Mouse (Mus musculus): ENCODE measurements around the gene Tmem108. TPM values are rescaled to one million over a fixed set of nuclear protein-coding genes. Genes with fewer than 3 reads are reported as not detected.
A peak's percentile ranks its signal among the peaks of the same experiment; 100 is the strongest.

Gene Tmem108
- polyA plus RNA-seq, 1 experiment from 2014 or later = 42.7 TPM

- H3K9ac ChIP-seq = peak overlapping the region; percentile 26; the same call in 1 of the 2 replicates
- peak overlapping the region; percentile 64 for H3K27ac ChIP-seq
Measured at GRCm38 (mm10) chr9:103758930-103759695, 2.5 kb downstream of the Tmem108 start.

GRCm38 (mm10) chr9:103758246-103758645, 3.4 kb downstream of the Tmem108 start:
- 0 out of 2 replicates have a peak overlapping the region, but pooled peaks have one; percentile 93 for H3K4me2 ChIP-seq
- 0 out of 2 replicates have a peak, but pooled peaks cover 3% of the 10 kb centered on the region for H3K27me3 ChIP-seq
- H3K9me3 ChIP-seq (replicated peaks) = no peaks in the 10 kb centered on the region
- no peak overlapping the region for H3K9ac ChIP-seq
- peaks cover 27% of the 10 kb centered on the region for H3K4me1 ChIP-seq (replicated peaks)
- no peak overlapping the region for H3K4me3 ChIP-seq
- no peaks in the 10 kb centered on the region for H3K36me3 ChIP-seq
- ATAC-seq (replicated peaks; ENCODE audit: insufficient number of reproducible peaks, insufficient read depth, low FRiP score, low read depth) = no peak
- WGBS = 74% methylated on average over 7 of the region's 7 CpGs
- no peak overlapping the region for H3K27ac ChIP-seq

More at GRCm38 (mm10) chr9:103758930-103759695, 2.5 kb downstream of the Tmem108 start:
- no peaks in the 10 kb centered on the region for H3K36me3 ChIP-seq
- H3K4me1 ChIP-seq (replicated peaks) = peaks cover 27% of the 10 kb centered on the region
- peak overlapping the region; percentile 81 for H3K4me3 ChIP-seq
- H3K9me3 ChIP-seq (replicated peaks) = no peaks in the 10 kb centered on the region
- 6% methylated on average over 20 of the region's 20 CpGs for WGBS
- 0 out of 2 replicates have a peak, but pooled peaks cover 3% of the 10 kb centered on the region for H3K27me3 ChIP-seq
- peak; percentile 27 for ATAC-seq (replicated peaks; ENCODE audit: insufficient number of reproducible peaks, insufficient read depth, low FRiP score, low read depth)
- peak overlapping the region; percentile 93 for H3K4me2 ChIP-seq

GRCm38 (mm10) chr9:103752618-103753017, 9.0 kb downstream of the Tmem108 start:
- WGBS = 87% methylated on average over 10 of the region's 10 CpGs
- H3K4me3 ChIP-seq = no peak overlapping the region
- H3K9me3 ChIP-seq (replicated peaks) = no peaks in the 10 kb centered on the region
- H3K4me1 ChIP-seq (replicated peaks) = peaks cover 14% of the 10 kb centered on the region
- ATAC-seq (replicated peaks; ENCODE audit: insufficient number of reproducible peaks, insufficient read depth, low FRiP score, low read depth) = no peak
- no peak overlapping the region for H3K9ac ChIP-seq
- no peak overlapping the region for H3K4me2 ChIP-seq
- no peaks in the 10 kb centered on the region for H3K27me3 ChIP-seq
- no peak overlapping the region for H3K27ac ChIP-seq
- no peaks in the 10 kb centered on the region for H3K36me3 ChIP-seq

- ATAC-seq (replicated peaks; ENCODE audit: insufficient number of reproducible peaks, insufficient read depth, low FRiP score, low read depth) = no peak
- H3K27ac ChIP-seq = no peak overlapping the region
Measured at GRCm38 (mm10) chr9:103751568-103751967, 10.1 kb downstream of the Tmem108 start.

GRCm38 (mm10) chr9:103750491-103750890, 11.1 kb downstream of the Tmem108 start:
- Histone ChIP-seq H3K4me3 (no peak overlapping the region), H3K4me2 (no peak overlapping the region), H3K27ac (no peak overlapping the region), H3K4me1 (replicated peaks) (peaks cover 14% of the 10 kb centered on the region), H3K9me3 (replicated peaks) (no peaks in the 10 kb centered on the region), H3K9ac (no peak overlapping the region), H3K36me3 (no peaks in the 10 kb centered on the region), H3K27me3 (no peaks in the 10 kb centered on the region)
- WGBS = 78% methylated on average over 9 of the region's 9 CpGs
- ATAC-seq (replicated peaks; ENCODE audit: insufficient number of reproducible peaks, insufficient read depth, low FRiP score, low read depth) = no peak

More at GRCm38 (mm10) chr9:103751568-103751967, 10.1 kb downstream of the Tmem108 start:
- Histone ChIP-seq H3K9ac (no peak overlapping the region), H3K27me3 (no peaks in the 10 kb centered on the region), H3K4me3 (no peak overlapping the region), H3K4me1 (replicated peaks) (peaks cover 14% of the 10 kb centered on the region), H3K9me3 (replicated peaks) (no peaks in the 10 kb centered on the region), H3K36me3 (no peaks in the 10 kb centered on the region), H3K4me2 (no peak overlapping the region)
- 50% methylated on average over 9 of the region's 9 CpGs for WGBS

- no peak overlapping the region for H3K4me2 ChIP-seq
- H3K4me3 ChIP-seq = no peak overlapping the region
- WGBS = 74% methylated on average over 5 of the region's 5 CpGs
- peaks cover 12% of the 10 kb centered on the region for H3K4me1 ChIP-seq (replicated peaks)
- no peaks in the 10 kb centered on the region for H3K9me3 ChIP-seq (replicated peaks)
- no peak for ATAC-seq (replicated peaks; ENCODE audit: insufficient number of reproducible peaks, insufficient read depth, low FRiP score, low read depth)
- no peaks in the 10 kb centered on the region for H3K36me3 ChIP-seq
- H3K27me3 ChIP-seq = no peaks in the 10 kb centered on the region
- no peak overlapping the region for H3K27ac ChIP-seq
- no peak overlapping the region for H3K9ac ChIP-seq
Measured at GRCm38 (mm10) chr9:103746598-103746997, 15.0 kb downstream of the Tmem108 start.

- no peak overlapping the region for H3K4me3 ChIP-seq
- ATAC-seq (replicated peaks; ENCODE audit: insufficient number of reproducible peaks, insufficient read depth, low FRiP score, low read depth) = no peak
- no peak overlapping the region for H3K27ac ChIP-seq
- no peaks in the 10 kb centered on the region for H3K36me3 ChIP-seq
- H3K9me3 ChIP-seq (replicated peaks) = no peaks in the 10 kb centered on the region
- no peak overlapping the region for H3K4me2 ChIP-seq
- H3K4me1 ChIP-seq (replicated peaks) = peaks cover 6% of the 10 kb centered on the region
- H3K27me3 ChIP-seq = no peaks in the 10 kb centered on the region
- H3K9ac ChIP-seq = no peak overlapping the region
- 40% methylated on average over 12 of the region's 12 CpGs for WGBS
Measured at GRCm38 (mm10) chr9:103740145-103740544, 21.5 kb downstream of the Tmem108 start.

GRCm38 (mm10) chr9:103739062-103739461, 22.6 kb downstream of the Tmem108 start:
- peaks cover 6% of the 10 kb centered on the region for H3K4me1 ChIP-seq (replicated peaks)
- H3K36me3 ChIP-seq = no peaks in the 10 kb centered on the region
- H3K9me3 ChIP-seq (replicated peaks) = no peaks in the 10 kb centered on the region
- 86% methylated on average over 4 of the region's 4 CpGs for WGBS
- no peak overlapping the region for H3K27ac ChIP-seq
- no peaks in the 10 kb centered on the region for H3K27me3 ChIP-seq
- no peak overlapping the region for H3K4me2 ChIP-seq
- H3K9ac ChIP-seq = no peak overlapping the region
- no peak for ATAC-seq (replicated peaks; ENCODE audit: insufficient number of reproducible peaks, insufficient read depth, low FRiP score, low read depth)
- no peak overlapping the region for H3K4me3 ChIP-seq

- no peaks in the 10 kb centered on the region for H3K9me3 ChIP-seq (replicated peaks)
- H3K27ac ChIP-seq = no peak overlapping the region
- WGBS = 70% methylated on average over 2 of the region's 2 CpGs
- no peak overlapping the region for H3K4me2 ChIP-seq
- no peaks in the 10 kb centered on the region for H3K36me3 ChIP-seq
- peaks cover 9% of the 10 kb centered on the region; the same call in 1 of the 2 replicates for H3K4me1 ChIP-seq (replicated peaks)
- H3K27me3 ChIP-seq = no peaks in the 10 kb centered on the region
- ATAC-seq (replicated peaks; ENCODE audit: insufficient number of reproducible peaks, insufficient read depth, low FRiP score, low read depth) = no peak
- H3K4me3 ChIP-seq = no peak overlapping the region
- no peak overlapping the region for H3K9ac ChIP-seq
Measured at GRCm38 (mm10) chr9:103729716-103730115, 31.9 kb downstream of the Tmem108 start.

- Histone ChIP-seq H3K4me1 (replicated peaks) (peaks cover 9% of the 10 kb centered on the region; the same call in 1 of the 2 replicates), H3K27ac (no peak overlapping the region), H3K36me3 (no peaks in the 10 kb centered on the region), H3K9ac (no peak overlapping the region), H3K4me3 (no peak overlapping the region), H3K4me2 (no peak overlapping the region), H3K9me3 (replicated peaks) (no peaks in the 10 kb centered on the region), H3K27me3 (no peaks in the 10 kb centered on the region)
- ATAC-seq (replicated peaks; ENCODE audit: insufficient number of reproducible peaks, insufficient read depth, low FRiP score, low read depth) = no peak
- WGBS = 89% methylated on average over 16 of the region's 16 CpGs
Measured at GRCm38 (mm10) chr9:103726751-103727462, 34.7 kb downstream of the Tmem108 start.

GRCm38 (mm10) chr9:103725497-103725896, 36.1 kb downstream of the Tmem108 start:
- no peaks in the 10 kb centered on the region for H3K27me3 ChIP-seq
- no peak for ATAC-seq (replicated peaks; ENCODE audit: insufficient number of reproducible peaks, insufficient read depth, low FRiP score, low read depth)
- no peak overlapping the region for H3K9ac ChIP-seq
- no peak overlapping the region for H3K4me2 ChIP-seq
- peaks cover 17% of the 10 kb centered on the region for H3K4me1 ChIP-seq (replicated peaks)
- H3K4me3 ChIP-seq = no peak overlapping the region
- H3K36me3 ChIP-seq = no peaks in the 10 kb centered on the region
- no peaks in the 10 kb centered on the region for H3K9me3 ChIP-seq (replicated peaks)
- WGBS = 65% methylated on average over 7 of the region's 7 CpGs
- H3K27ac ChIP-seq = no peak overlapping the region
